Mouse (Mus musculus) pancreas, adult 10 weeks (tissue): ENCODE results near the gene Gm20837. TPM values are rescaled to one million over a fixed set of nuclear protein-coding genes. Genes with fewer than 3 reads are reported as not detected.

Experiments used
- polyA plus RNA-seq: library from polyadenylated mRNA; stranded (reverse); fragments of 350-450 nt; fragmentation: Illumina TruSeq; extraction: RNeasy Lipid Tissue Mini Kit (QIAGEN cat#74804); gene quantifications from one replicate; pipeline ENCODE4 v1.2.3, GENCODE M21; 2015; ENCODE audit warnings: low read depth, low replicate concordance; ENCODE audit not compliant: insufficient read depth

The Gm20837 gene
- not detected for polyA plus RNA-seq

DNA sequence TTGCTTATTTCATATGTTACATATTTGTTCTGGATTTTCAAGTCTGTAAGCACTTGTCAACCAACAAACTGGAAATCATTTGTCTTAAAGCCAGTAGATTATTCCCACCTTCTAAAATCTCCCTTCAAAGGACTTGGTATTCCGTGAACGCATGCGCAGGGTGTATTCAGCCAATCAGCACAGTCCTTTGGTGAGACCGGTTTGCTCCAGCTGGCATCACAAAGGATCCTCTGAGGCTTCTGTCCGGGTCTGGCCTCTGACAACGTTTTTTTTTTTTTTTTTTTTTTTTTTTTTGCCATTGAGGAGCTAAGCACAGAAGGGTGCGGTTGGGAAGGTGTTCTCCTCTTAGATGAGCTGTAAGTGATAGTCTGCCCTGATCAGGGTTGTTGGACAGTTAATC lies at the start of gene Gm20837:
TSS of gene Gm20837 (plus strand) at position 301 of the 400 bp plus-strand sequence.

